Mouse (Mus musculus) cerebellum, postnatal 25 days (tissue): ENCODE measurements at regions not wholly inside any gene's neighbourhood (a gene's known extent, or its start where the extent isn't known, plus 50 kb on each side); places are given as distances from the start of the nearest gene placed in this dataset.
A peak's percentile ranks its signal among the peaks of the same experiment; 100 is the strongest.

Source experiments
- DNase-seq, 2 experiments: peaks; one replicate each; pipeline ENCODE4 v3.0.0; 2021; ENCODE audit warnings: mixed read lengths in 2 of 2

DNA sequence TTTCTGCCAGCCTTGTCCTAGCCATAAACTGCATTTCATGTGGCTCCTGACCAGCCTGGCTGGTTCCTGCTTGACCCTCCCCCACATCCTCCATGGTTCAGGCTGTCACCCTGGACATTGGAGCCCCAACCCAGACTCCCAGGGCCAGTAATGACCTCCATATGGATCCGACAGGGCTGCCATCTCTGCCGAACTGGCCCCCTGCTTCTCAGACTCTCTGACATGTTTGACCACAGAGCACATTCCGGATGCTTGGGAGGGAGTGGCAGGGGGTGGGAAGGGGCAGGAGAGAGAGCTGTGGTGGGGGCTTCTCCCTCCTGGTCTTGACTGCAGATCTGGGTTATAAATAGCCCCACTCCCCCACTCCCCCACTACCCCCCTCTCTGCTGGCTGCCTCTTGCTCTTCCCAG lies 59.0 kb upstream of the Actrt2 start:
- DNase-seq = no peak

DNA sequence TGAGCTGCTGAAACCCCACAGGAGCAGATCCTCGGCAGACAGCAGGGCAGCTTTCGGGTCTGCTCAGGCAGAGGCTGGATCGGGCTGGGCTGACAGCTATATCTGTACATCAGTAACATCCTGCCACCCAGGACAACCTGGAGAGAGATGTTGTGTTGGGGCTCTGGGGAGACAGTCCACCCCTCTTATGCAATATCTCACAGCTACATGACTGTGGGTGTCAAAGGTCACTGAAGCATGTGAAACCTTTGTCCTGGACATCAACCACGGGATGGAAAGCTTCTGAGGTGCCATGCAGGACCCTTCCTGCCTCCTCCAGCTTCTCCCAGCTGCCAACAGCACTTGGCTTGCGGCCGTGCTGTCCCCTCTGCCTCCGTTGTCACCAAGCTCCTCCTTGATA lies 60.3 kb upstream of the Actrt2 start:
- DNase-seq = no peak

DNA sequence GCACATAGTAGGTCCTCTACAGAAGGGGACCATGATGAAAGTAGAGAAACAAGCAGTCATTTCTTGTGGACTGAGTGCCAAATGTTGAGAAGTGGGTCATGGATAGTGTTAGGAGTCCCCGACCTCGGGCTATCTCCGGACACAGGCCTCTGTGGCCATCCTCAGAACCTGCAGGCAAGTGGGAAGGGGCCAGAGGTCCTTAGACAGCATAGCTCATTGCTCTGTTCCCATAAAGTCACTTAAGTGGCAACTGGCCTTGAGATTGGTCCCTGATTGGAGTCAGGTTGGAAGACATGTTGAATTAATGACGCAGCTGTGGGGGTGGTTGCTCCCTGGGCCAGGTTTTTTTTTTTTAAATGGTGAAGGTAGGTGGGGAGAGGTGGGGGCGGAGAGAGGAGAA lies 63.0 kb upstream of the Actrt2 start:
- DNase-seq = no peak

DNA sequence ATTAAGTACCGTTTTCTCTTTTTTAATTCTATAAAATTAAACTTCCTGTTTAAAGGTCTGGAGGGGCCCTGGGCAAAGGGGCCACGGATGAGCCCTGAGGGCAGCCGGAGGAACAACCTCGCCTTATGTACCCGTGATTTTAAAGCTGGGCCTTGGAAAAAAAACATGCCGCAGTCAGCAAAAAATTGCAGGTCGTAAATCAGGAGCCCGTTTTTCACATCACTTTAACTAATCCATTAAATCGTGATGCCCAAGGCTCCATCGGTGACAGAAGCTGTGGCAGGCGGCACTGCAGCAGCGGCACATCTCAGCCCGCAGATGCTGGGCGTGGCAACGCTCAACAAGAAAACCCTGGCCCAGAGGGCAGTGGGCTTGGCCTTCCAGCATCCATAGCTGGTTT lies 63.7 kb upstream of the Actrt2 start:
- DNase-seq = no peak

- no peak for DNase-seq
Observed at GRCm38 (mm10) chr4:154736071-154736470, 68.4 kb upstream of the Actrt2 start.

GRCm38 (mm10) chr4:154741123-154741890 lies 73.6 kb upstream of the Actrt2 start:
- DNase-seq = no peak

- no peak for DNase-seq
Observed at GRCm38 (mm10) chr4:154746323-154747005, 78.8 kb upstream of the Actrt2 start.

- DNase-seq = no peak
Observed at GRCm38 (mm10) chr4:154747006-154747343, 79.3 kb upstream of the Actrt2 start.

- peak in 1 of 2 experiments; percentile 14 for DNase-seq
Observed at GRCm38 (mm10) chr4:154749160-154749559, 81.5 kb upstream of the Actrt2 start.

DNA sequence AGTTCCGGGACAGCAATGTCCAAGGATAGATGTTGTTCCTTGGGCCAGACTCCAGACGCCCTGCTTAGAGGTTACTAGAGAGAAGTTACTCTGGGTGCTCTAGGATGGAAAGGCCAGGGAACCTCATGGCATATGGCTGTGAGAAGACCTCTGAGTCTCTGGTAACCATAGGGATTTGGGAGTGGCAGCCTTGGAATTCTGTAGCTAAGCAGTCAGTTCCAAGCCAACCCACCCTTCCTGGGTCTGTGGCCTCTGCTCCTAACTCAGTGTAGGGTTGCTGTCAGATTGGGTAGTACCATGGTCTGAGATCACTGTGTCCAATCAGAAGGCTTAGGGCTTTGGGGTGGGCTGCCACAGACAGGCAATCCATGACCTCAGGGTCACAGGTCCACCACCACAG lies 82.3 kb upstream of the Actrt2 start:
- DNase-seq = no peak

GRCm38 (mm10) chr4:154750440-154751107 lies 82.9 kb upstream of the Actrt2 start:
- DNase-seq = no peak

- peak in 1 of 2 experiments; percentile 20 for DNase-seq
Observed at GRCm38 (mm10) chr4:154754445-154754844, 82.8 kb upstream of the Ttc34 start.

- no peak for DNase-seq
Observed at GRCm38 (mm10) chr4:154756740-154757446, 80.4 kb upstream of the Ttc34 start.

DNA sequence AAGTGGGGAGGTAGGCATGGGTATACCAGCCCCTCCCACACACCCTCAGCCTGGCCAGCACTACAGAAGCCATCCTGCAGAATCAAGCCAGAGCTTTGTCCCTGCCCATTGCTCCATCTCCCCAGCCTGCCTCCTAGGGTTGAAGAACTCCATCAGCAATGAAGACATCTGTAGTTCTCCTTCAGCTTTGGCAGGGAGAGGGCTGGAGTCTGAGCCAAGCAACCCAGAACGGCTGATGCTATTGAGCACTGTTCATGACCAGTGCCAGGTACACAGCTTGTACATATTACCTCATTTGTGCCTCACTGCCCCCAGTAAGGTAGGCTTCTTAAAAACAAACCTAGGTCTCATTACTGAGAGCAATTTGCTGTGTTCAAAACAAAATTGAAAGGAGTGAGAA lies 77.4 kb upstream of the Ttc34 start:
- peak; percentile 17 to 28 for DNase-seq

GRCm38 (mm10) chr4:154764238-154764637 lies 73.0 kb upstream of the Ttc34 start:
- no peak for DNase-seq

- DNase-seq = peak in 1 of 2 experiments; percentile 17
Observed at GRCm38 (mm10) chr4:154766158-154766557, 71.1 kb upstream of the Ttc34 start.

GRCm38 (mm10) chr4:154771330-154772076 lies 65.8 kb upstream of the Ttc34 start:
- no peak for DNase-seq

DNA sequence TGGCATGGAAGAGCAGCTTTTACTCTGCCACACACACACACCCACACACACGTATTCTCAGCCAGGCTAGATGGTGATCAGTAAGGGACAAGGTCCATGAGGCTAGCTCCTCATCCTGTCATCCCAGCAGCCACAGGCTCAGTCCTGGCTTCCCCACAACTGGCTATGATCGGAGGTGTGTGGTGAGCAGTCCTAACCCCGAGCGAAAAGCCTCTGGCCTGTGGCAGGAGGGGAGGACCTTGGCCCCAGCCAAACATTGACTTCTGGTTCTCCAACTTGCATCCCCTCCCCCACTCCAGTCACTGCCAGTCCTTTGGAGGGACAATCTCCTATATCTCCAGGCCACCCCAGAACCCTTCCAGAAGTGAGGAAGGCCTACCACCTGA lies 65.2 kb upstream of the Ttc34 start:
- no peak for DNase-seq

DNA sequence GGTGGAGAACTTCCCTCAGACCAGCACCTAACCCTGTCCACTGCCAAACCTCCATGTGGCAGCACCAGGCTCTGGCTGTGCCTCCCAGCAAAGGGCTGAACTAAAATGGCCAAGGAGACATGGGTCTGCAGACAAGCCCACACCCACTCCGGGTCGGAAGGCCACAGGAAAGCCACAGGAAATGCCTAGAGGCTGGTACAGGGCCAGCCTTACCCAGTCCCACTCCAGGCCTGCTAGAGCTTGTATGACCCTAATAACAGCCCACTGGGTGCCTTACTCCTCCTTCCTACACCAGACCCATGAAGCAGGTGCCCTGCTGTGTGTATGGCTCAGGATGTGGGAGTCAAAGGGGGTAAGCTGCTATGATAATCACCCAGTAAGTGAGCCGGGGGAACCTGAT lies 63.4 kb upstream of the Ttc34 start:
- no peak for DNase-seq

GRCm38 (mm10) chr4:154774332-154774731 lies 62.9 kb upstream of the Ttc34 start:
- DNase-seq = no peak

DNA sequence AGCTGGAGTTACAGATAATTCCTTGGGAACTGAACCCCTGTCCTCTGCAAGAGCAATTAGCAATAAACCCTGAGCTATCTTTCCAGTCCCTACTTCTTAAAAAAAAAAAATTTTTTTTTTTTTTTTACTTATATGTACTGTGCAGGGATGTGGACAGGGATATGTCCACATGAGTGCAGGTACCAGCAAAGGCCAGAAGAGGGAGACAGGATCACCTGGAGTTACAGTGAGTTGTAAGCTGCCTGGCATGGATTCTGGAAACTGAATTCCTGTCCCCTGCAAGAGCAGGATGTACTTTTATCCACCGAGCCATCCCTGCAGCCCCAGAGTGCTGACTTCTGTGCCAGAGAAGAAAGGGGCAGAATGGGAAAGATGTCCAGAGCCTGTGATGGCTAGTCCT lies 58.4 kb upstream of the Ttc34 start:
- DNase-seq = no peak

DNA sequence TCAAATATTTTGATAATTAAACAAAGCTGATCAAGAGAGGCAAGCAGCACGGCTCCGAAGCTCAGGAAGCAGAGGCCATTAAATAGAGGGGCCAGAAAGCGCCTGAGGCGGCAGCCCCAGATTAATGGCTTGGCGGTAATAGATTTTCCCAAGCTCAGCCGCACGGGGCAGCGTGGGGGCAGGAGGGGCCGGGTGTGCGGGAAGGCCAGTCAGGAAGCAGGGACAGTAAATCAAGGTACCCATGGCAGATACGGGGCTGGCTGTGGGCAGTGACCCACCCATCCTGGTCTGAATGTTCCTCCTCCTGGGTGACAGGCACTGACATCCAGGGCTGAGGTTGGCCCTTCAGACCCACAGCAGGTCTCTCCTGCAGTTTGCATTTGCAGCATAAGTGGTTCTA lies 55.9 kb upstream of the Ttc34 start:
- no peak for DNase-seq

GRCm38 (mm10) chr4:154782291-154782690 lies 55.0 kb upstream of the Ttc34 start:
- DNase-seq = peak; percentile 26 to 53
